Mouse (Mus musculus): ENCODE measurements around the gene Arf1.

Gene Arf1

GRCm38 (mm10) chr11:59228122-59228953 is at the start of gene Arf1:
Arf1 (minus strand) TSS chr11:59228270.
- DNase-seq (ENCODE audit: extremely low spot score): peak; percentile 96

GRCm38 (mm10) chr11:59276877-59277276 is 48.8 kb upstream of the Arf1 start:
- no peak for DNase-seq (ENCODE audit: extremely low spot score)

- DNase-seq (ENCODE audit: extremely low spot score): no peak
These were observed 46.1 kb upstream of the Arf1 start for GRCm38 (mm10) chr11:59274184-59274583.

GRCm38 (mm10) chr11:59266727-59267126 is 38.7 kb upstream of the Arf1 start:
- no peak for DNase-seq (ENCODE audit: extremely low spot score)

GRCm38 (mm10) chr11:59265154-59265813 is 37.2 kb upstream of the Arf1 start:
- DNase-seq (ENCODE audit: extremely low spot score): peak; percentile 12

- peak; percentile 58 for DNase-seq (ENCODE audit: extremely low spot score)
These were observed 36.5 kb upstream of the Arf1 start for GRCm38 (mm10) chr11:59264593-59264992.

- DNase-seq (ENCODE audit: extremely low spot score): peak; percentile 71
These were observed 35.9 kb upstream of the Arf1 start for GRCm38 (mm10) chr11:59263870-59264563.

- DNase-seq (ENCODE audit: extremely low spot score): no peak
These were observed 34.2 kb upstream of the Arf1 start for GRCm38 (mm10) chr11:59262308-59262707.

GRCm38 (mm10) chr11:59260706-59261493 is 32.8 kb upstream of the Arf1 start:
- no peak for DNase-seq (ENCODE audit: extremely low spot score)

GRCm38 (mm10) chr11:59259647-59260046 is 31.6 kb upstream of the Arf1 start:
- no peak for DNase-seq (ENCODE audit: extremely low spot score)

GRCm38 (mm10) chr11:59248101-59248500 is 20.0 kb upstream of the Arf1 start:
- DNase-seq (ENCODE audit: extremely low spot score): no peak

- DNase-seq (ENCODE audit: extremely low spot score): no peak
These were observed 15.8 kb upstream of the Arf1 start for GRCm38 (mm10) chr11:59243856-59244255.

GRCm38 (mm10) chr11:59241841-59242240 is 13.8 kb upstream of the Arf1 start:
- no peak for DNase-seq (ENCODE audit: extremely low spot score)

- no peak for DNase-seq (ENCODE audit: extremely low spot score)
These were observed 11.7 kb upstream of the Arf1 start for GRCm38 (mm10) chr11:59239796-59240195.

GRCm38 (mm10) chr11:59239428-59239785 is 11.3 kb upstream of the Arf1 start:
- DNase-seq (ENCODE audit: extremely low spot score): no peak

GRCm38 (mm10) chr11:59238525-59239427 is 10.7 kb upstream of the Arf1 start:
- peak; percentile 80 for DNase-seq (ENCODE audit: extremely low spot score)

- no peak for DNase-seq (ENCODE audit: extremely low spot score)
These were observed 4.7 kb upstream of the Arf1 start for GRCm38 (mm10) chr11:59232797-59233196.

GRCm38 (mm10) chr11:59230144-59230760 is 2.2 kb upstream of the Arf1 start:
- peak; percentile 73 for DNase-seq (ENCODE audit: extremely low spot score)

GRCm38 (mm10) chr11:59227604-59228121 is 407 bp downstream of the Arf1 start:
- DNase-seq (ENCODE audit: extremely low spot score): no peak
